Mouse (Mus musculus) adrenal gland (tissue): ENCODE measurements at regions not wholly inside any gene's neighbourhood (a gene's known extent, or its start where the extent isn't known, plus 50 kb on each side); places are given as distances from the start of the nearest gene placed in this dataset.

Experiments
- intact Hi-C: fragments of 180-260 bp; cut with DNase I; formaldehyde crosslinking; loops from one replicate; pipeline ENCODE4 v1.15.1; 2025

DNA sequence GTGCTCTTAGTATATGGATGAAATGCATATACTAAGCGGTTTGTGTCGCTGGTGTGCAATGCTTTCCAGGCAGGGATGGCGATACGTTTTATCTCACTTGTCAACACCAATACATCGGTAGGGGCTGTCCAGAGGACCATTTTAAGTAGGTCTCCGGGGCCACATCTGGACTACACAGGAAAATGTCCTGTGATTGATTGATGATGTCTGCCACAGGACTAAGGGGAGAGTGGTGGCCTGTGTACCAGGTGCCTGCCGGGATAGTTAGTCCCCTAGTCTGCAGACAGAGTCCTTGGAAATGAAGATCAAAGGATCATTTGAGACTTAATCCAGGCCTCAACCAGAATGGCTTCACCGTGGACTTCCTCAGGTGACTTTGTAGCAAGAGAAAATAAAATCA is 460.6 kb downstream of the Bnc2 start:
- intact Hi-C loops, result no loop called here

- intact Hi-C loops, result no loop called here
These were observed 456.1 kb downstream of the Bnc2 start for GRCm38 (mm10) chr4:84218961-84219360.

DNA sequence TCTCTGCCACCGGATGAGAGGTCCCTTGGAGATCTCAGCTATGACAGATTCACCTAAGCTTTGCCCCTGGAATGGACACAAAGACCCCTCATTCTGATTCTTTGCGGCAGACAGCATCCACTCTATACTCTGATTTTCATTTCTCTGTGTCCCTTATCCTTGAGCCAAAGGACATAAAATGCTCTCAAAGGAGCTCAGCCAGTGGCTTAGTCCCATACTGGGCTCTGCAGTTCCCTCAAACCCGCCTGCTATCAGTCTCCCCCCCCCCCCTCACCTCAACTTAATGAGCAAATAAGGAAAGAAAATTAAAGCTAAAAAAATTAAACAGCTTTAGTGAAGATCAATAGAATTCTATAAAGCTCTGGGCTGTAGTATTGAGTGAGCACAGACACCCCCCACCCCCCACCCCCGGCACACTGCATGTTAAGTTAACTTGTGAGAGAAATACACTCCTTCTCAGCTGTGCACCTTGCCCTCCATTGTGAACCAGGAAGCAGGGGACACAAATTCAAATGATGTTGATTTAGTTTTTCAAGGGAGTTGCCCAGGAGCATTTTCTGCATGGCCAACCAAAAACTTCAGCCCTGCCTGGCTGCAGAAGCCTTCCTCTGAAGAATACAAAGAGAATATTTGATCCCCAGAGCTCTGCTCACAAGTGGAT is 452.9 kb downstream of the Bnc2 start:
- intact Hi-C loops, result no loop called here

DNA sequence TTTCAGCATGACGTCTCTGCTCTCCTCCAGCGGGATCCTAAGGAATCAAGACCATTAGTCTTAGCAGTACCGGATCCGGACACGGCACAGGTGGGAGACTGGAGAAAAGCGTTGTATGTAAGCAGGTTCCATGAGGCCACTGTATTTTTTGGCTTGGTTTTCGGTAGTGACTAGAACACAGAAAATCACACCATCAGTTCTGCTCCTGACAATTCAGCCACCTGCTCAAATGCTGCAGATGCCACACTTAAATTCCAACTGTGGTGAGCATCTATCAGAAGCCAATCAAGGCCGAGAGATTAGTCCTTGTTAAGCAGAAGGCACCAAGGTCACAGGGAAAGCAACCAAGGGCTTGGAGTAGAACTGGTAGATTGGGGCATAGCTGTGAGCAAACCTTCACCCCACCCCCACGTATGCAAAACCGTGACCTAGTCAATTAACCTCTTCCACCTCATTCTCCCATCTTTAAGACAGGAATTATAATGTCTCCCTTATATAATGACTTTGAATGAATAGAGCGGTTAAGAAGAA is 452.2 kb downstream of the Bnc2 start:
- intact Hi-C loops, result no loop called here

GRCm38 (mm10) chr4:84224556-84224955 is 450.5 kb downstream of the Bnc2 start:
- intact Hi-C loops, result no loop called here
